Mouse (Mus musculus) stomach, postnatal 0 days (tissue): Measurements from ENCODE around the gene Polr3gl.
A peak's percentile ranks its signal among the peaks of the same experiment; 100 is the strongest.

Source experiments
- CTCF ChIP-seq: IDR thresholded peaks from 2 replicates; pipeline ENCODE4 v1.5.1; 2016; ENCODE audit warnings: antibody characterized with exemption, low read depth, mild to moderate bottlenecking, moderate library complexity
- EP300 ChIP-seq: optimal IDR thresholded peaks from 2 replicates; pipeline ENCODE3; 2016; ENCODE audit warnings: antibody characterized with exemption

DNA sequence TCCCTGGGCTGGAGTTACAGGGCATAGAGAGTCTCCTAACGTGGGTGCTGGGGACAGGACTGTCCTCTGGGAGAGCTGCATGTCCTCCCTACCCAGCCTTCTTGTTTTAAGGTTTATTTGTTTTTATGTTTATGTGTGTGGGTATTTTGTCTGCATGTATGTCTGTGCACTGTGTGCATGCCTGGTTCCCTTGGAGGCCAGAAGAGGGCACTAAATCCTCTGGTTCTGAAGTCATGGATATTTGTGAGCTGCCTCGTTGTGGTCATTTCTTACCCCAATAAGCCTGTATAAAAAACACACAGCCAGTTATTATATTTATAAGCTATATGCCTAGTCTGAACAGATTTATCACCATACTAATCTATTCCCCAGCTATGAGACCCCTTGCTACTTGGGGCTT, 59.7 kb downstream of the Polr3gl start:
- TF ChIP-seq CTCF (peak; percentile 43), EP300 (no peak)
